In the genomic region with DNA sequence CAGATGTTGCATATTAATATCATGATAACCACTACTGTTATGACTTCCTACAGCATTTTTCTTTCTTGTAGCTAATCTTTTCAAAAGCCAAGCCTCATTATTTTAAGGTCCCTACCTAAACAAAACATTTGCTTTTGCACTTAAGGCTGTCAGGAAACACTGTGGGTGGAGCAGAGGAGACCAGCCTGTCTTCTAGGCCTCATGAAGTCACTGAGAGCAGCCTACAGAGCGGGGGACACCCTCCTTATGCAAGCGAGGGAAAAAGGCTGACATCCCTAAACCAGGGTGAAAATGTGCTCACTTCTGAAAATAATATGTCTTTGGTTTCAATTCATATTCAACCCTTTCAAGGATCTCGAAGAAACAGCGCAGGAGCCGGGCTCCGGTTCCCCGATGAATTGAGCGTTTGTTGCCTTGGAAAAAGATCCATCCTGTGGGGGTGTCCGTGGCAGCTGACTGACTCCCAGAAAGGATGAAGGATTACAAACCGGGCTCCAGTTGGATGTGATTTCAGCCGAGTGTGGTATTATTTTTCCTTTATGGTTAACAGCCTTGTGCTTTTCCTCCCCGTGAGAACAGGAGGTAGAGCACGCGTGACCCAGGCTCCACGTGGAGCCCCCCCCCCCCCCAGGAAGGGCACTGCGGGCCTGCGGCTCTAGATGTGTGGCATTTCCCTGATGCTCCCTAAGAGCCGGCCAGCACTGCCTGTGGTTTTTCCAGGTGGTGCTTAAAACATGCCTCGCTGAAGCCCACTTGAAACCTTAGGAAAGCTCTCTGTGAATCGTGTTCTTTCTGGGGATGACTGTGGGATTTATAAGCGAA, we compare ENCODE assay signal across 10 mouse cellular contexts.
DNase-seq lines count a peak whose midpoint lies in the region; ATAC-seq lines count a peak whose summit lies in the region.
"Had no signal": no experiment of that assay in that cellular context is flagged by ENCODE, and none has a peak within 500 bp of the region (broad histone marks: within the 10 kb centered on the region; RNA-seq: fewer than 3 reads in every experiment).

No protein-coding gene starts in this region.

- DNase-seq in cerebellum, postnatal 25 days = peak; percentile 23 to 26
- no peak for DNase-seq in cerebellum, adult 9-10 months
- DNase-seq in layer of hippocampus, adult 11-12 months (ENCODE audit: low spot score) = peak; percentile 45
- no peak for DNase-seq in layer of hippocampus, adult 9-10 months (ENCODE audit: low spot score)
- peak; percentile 31 for DNase-seq in gastrocnemius, postnatal 14 days
- DNase-seq in left cerebral cortex, postnatal 36 days (ENCODE audit: low spot score in 2 of 2) = peak; percentile 31 to 36
- no peak for DNase-seq in T-cell, adult 2 months (ENCODE audit: low spot score)
- DNase-seq: liver, embryonic 13.5 days had no signal

- intact Hi-C loops in gastrocnemius, postnatal 14 days (cut with DNase I; ENCODE audit: low total_unique reads) = no loop called here
- intact Hi-C loops in left cerebral cortex, postnatal 36 days (cut with DNase I) = no loop called here

- ATAC-seq in CD4-positive, CD25-positive, alpha-beta regulatory T cell, adult 4 months = no peak
- ATAC-seq: Patski had no signal

Comparison
In these comparisons a context has a peak if more than half of its experiments do, and no peak if none do; other contexts are left out.
1. DNase-seq: peak in cerebellum, postnatal 25 days (2 of 2), layer of hippocampus, adult 11-12 months (single experiment), gastrocnemius, postnatal 14 days (single experiment) and left cerebral cortex, postnatal 36 days (2 of 2); none in cerebellum, adult 9-10 months (single experiment), layer of hippocampus, adult 9-10 months (single experiment) and T-cell, adult 2 months (single experiment).